23 mouse cellular contexts compared by ENCODE assay signal in genomic region chr3:66213524-66213923, GRCm38 (mm10). TPM values are rescaled to one million over a fixed set of nuclear protein-coding genes. Genes with fewer than 3 reads are reported as not detected.
A peak's percentile ranks its signal among the peaks of the same experiment; 100 is the strongest.
DNase-seq lines count a peak whose midpoint lies in the region; ATAC-seq lines count a peak whose summit lies in the region.
"Had no signal": no experiment of that assay in that cellular context is flagged by ENCODE, and none has a peak within 500 bp of the region (broad histone marks: within the 10 kb centered on the region; RNA-seq: fewer than 3 reads in every experiment).

No protein-coding gene starts in this region.

- H3K27ac ChIP-seq in kidney, embryonic 16.5 days (ENCODE audit: low read length), result no peak overlapping the region

- 0 out of 2 replicates have a peak, but pooled peaks cover 7% of the 10 kb centered on the region for H3K4me1 ChIP-seq in kidney, embryonic 16.5 days (ENCODE audit: insufficient read depth, low read length)

- no peaks in the 10 kb centered on the region for H3K27me3 ChIP-seq in kidney, embryonic 16.5 days (ENCODE audit: insufficient read depth, low read length)
- H3K27me3 ChIP-seq: CH12.LX, Patski had no signal

- no peak for DNase-seq in thymus, postnatal 4 days
- DNase-seq in thymus, postnatal 14 days, result no peak
- DNase-seq in layer of hippocampus, adult 9-11 months, result no peak
- DNase-seq: adrenal gland, adult 2 months; adrenal gland, adult 8-10 months; adrenal gland, postnatal 10 days; adrenal gland, postnatal 14 days; adrenal gland, postnatal 25 days; adrenal gland, postnatal 36 days; B cell, adult 2 months; cerebellum, adult 11 months; cerebellum, adult 11-12 months had no signal

- 100% methylated on average over 1 of the region's 1 CpGs for WGBS in kidney, embryonic 16.5 days

- H3K36me3 ChIP-seq in kidney, embryonic 16.5 days (ENCODE audit: insufficient read depth, low read length), result no peaks in the 10 kb centered on the region
- H3K36me3 ChIP-seq: G1E had no signal

- H3K9me3 ChIP-seq in kidney, embryonic 16.5 days (ENCODE audit: low read length), result no peaks in the 10 kb centered on the region
- H3K9me3 ChIP-seq: G1E had no signal

- ATAC-seq in common myeloid progenitor, adult 5-6 weeks (replicated peaks; ENCODE audit: low read depth, poor library complexity, severe bottlenecking), result peak; percentile 83
- ATAC-seq in granulocyte monocyte progenitor cell, adult 5-6 weeks (replicated peaks; ENCODE audit: poor library complexity, severe bottlenecking), result peak; percentile 98
- peak; percentile 94 for ATAC-seq in megakaryocyte, adult 5-6 weeks (ENCODE audit: poor library complexity, severe bottlenecking)
- peak; percentile 98 for ATAC-seq in megakaryocyte progenitor cell, adult 5-6 weeks (replicated peaks; ENCODE audit: poor library complexity)
- ATAC-seq in kidney, embryonic 16.5 days (ENCODE audit: low FRiP score, low TSS enrichment), result no peak
- ATAC-seq: activated CD4-positive, CD25-positive, alpha-beta regulatory T cell, adult 4 months; CD4-positive, CD25-positive, alpha-beta regulatory T cell, adult 4 months; Patski had no signal

- no peak overlapping the region for H3K9ac ChIP-seq in kidney, embryonic 16.5 days (replicated peaks; ENCODE audit: low read length)

- H3K4me2 ChIP-seq in kidney, embryonic 16.5 days (replicated peaks; ENCODE audit: low read depth, low read length), result no peak overlapping the region

- no peak overlapping the region for H3K4me3 ChIP-seq in kidney, embryonic 16.5 days (ENCODE audit: low read length)

RNA-seq across cellular contexts. Expression of gene Ptx3, which starts 6.2 kb away (rescaled TPM):
- total RNA-seq in common myeloid progenitor, adult 5-6 weeks (2017), result not detected in 2 replicates
- total RNA-seq in granulocyte monocyte progenitor cell, adult 5-6 weeks (2014; fragmentation: Nextera tagmentation), result not detected in 2 replicates
- total RNA-seq in granulocyte monocyte progenitor cell, adult 5-6 weeks (2017), result 0.39 TPM in 1 of 2 replicates, not detected in the other
- total RNA-seq in megakaryocyte, adult 5-6 weeks (2015), result 0.14 TPM in 1 of 2 replicates, not detected in the other
- not detected in 2 replicates for total RNA-seq in megakaryocyte, adult 5-6 weeks (2017)
- total RNA-seq in megakaryocyte progenitor cell, adult 5-6 weeks (2015), result not detected in 2 replicates
- not detected in 2 replicates for total RNA-seq in megakaryocyte progenitor cell, adult 5-6 weeks (2017)
- polyA plus RNA-seq in kidney, embryonic 16.5 days (2015; fragmentation: Nextera tagmentation; extraction: Ambion mirVana), result 11.5 and 12.5 TPM in 2 replicates
- total RNA-seq: adrenal gland, postnatal 25 days; CH12.LX; MEL had no signal
- polyA plus RNA-seq: activated CD4-positive, CD25-positive, alpha-beta regulatory T cell, adult 4 months; CD4-positive, CD25-positive, alpha-beta regulatory T cell, adult 4 months; G1E had no signal
